Mouse (Mus musculus) brain, embryonic 14.5 days (tissue): ENCODE measurements around the gene Gcnt1.

Experiments
- CTCF ChIP-seq: fragments of 200-500 bp; IDR thresholded peaks from 2 replicates; pipeline ENCODE4 v1.5.1; 2012; ENCODE audit warnings: inconsistent platforms, mild to moderate bottlenecking, moderate library complexity, borderline replicate concordance; ENCODE audit not compliant: insufficient read depth, insufficient read length; ENCODE audit errors: extremely low read depth
- POLR2A ChIP-seq: fragments of 200-500 bp; IDR thresholded peaks from 2 replicates; pipeline ENCODE4 v1.6.1; 2012; ENCODE audit warnings: mild to moderate bottlenecking, inconsistent platforms, borderline replicate concordance; ENCODE audit not compliant: poor library complexity, insufficient read depth, insufficient read length, severe bottlenecking; ENCODE audit errors: extremely low read depth

DNA sequence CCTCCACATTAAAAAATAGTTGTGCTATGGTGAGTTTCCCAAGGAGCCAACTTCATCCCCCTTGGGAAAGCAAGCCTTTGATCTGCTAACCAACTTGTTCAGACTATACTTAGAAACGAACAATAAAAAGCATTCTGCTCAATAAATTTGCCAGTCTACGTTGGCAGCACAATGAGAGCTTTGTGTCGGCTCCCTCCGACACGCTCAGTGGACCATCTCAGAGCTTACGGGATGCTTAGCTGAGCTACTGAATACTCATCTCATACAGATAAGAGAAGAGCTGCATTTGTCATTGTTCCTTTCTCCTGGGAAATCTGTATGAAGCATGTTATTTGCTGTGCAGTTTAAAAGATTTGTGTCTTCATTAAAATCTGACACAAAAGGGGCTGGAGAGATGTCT, 13.8 kb upstream of the Gcnt1 start:
- TF ChIP-seq CTCF (no peak), POLR2A (no peak)
